Mouse (Mus musculus): ENCODE measurements at regions not wholly inside any gene's neighbourhood (a gene's known extent, or its start where the extent isn't known, plus 50 kb on each side); places are given as distances from the start of the nearest gene placed in this dataset.

- no peak for DNase-seq
Observed at GRCm38 (mm10) chr1:143879622-143880021, 102.5 kb downstream of the Uchl5 start.

- DNase-seq: no peak
Observed at GRCm38 (mm10) chr1:143878266-143878665, 101.2 kb downstream of the Uchl5 start.

- no peak for DNase-seq
Observed at GRCm38 (mm10) chr1:143860319-143860718, 83.2 kb downstream of the Uchl5 start.

GRCm38 (mm10) chr1:143858532-143858931 lies 81.5 kb downstream of the Uchl5 start:
- no peak for DNase-seq

All from right cerebral cortex, postnatal 14 days (tissue).